Mouse (Mus musculus) liver, embryonic 14.5 days (tissue): Measurements from ENCODE around the gene Nhsl2. TPM values are rescaled to one million over a fixed set of nuclear protein-coding genes. Genes with fewer than 3 reads are reported as not detected.

ENCODE experiments used
- ATAC-seq: fragments of 200-750 bp; cut with Nextera tagmentation; 2 replicates; pipeline ENCODE4 v1.8.0; 2017; ENCODE audit warnings: moderate number of reproducible peaks, mild to moderate bottlenecking, moderate library complexity; ENCODE audit not compliant: insufficient read depth
- DNase-seq, 3 experiments: peaks; one replicate each; pipeline ENCODE4 v3.0.0-alpha.2; 2012 to 2013; ENCODE audit warnings: low read depth in 3 of 3, low spot score in 3 of 3
- H3K27ac ChIP-seq: fragments of 300-500 bp; sonication (generic); 2 replicates; pipeline ENCODE4 v1.5.1; 2014; ENCODE audit warnings: moderate library complexity, mild to moderate bottlenecking, control low read depth, inconsistent platforms
- H3K27me3 ChIP-seq: fragments of 300-500 bp; sonication (generic); 2 replicates; pipeline ENCODE4 v1.6.1; 2014; ENCODE audit warnings: mild to moderate bottlenecking, low read length, moderate library complexity; ENCODE audit not compliant: control insufficient read depth, insufficient read depth
- H3K36me3 ChIP-seq: fragments of 300-500 bp; sonication (generic); replicated peaks from 2 replicates; pipeline ENCODE4 v1.6.1; 2014; ENCODE audit warnings: low read depth; ENCODE audit not compliant: control insufficient read depth, insufficient read depth
- H3K4me1 ChIP-seq, 2 experiments: fragments of 200-500 bp in 1 of 2; fragments of 300-500 bp in 1 of 2; sonication (generic) in 1 of 2; replicated peaks; 2 replicates each; pipeline ENCODE4 v1.6.1; 2012 to 2014; ENCODE audit warnings: antibody characterized with exemption in 1 of 2, inconsistent platforms in 1 of 2, low read length in 1 of 2; ENCODE audit not compliant: control insufficient read depth in 2 of 2, insufficient read depth in 2 of 2
- H3K4me2 ChIP-seq: fragments of 300-500 bp; sonication (generic); 2 replicates; pipeline ENCODE4 v1.6.1; 2014; ENCODE audit warnings: low read depth, mild to moderate bottlenecking, control low read depth, moderate library complexity
- H3K4me3 ChIP-seq, 2 experiments: fragments of 200-500 bp in 1 of 2; fragments of 300-500 bp in 1 of 2; sonication (generic) in 1 of 2; 2 replicates each; pipeline ENCODE4 v1.5.1; 2012 to 2014; ENCODE audit warnings: low read depth in 2 of 2, low read length in 2 of 2, mild to moderate bottlenecking in 2 of 2, control low read depth in 1 of 2, inconsistent platforms in 1 of 2, moderate library complexity in 1 of 2; ENCODE audit not compliant: insufficient read depth in 1 of 2
- H3K9ac ChIP-seq: fragments of 300-500 bp; sonication (generic); replicated peaks from 2 replicates; pipeline ENCODE4 v1.6.1; 2014; ENCODE audit warnings: mild to moderate bottlenecking, control low read depth, moderate library complexity
- H3K9me3 ChIP-seq: fragments of 300-500 bp; sonication (generic); 2 replicates; pipeline ENCODE4 v1.6.1; 2016; ENCODE audit warnings: low read length, mixed read lengths; ENCODE audit not compliant: control insufficient read depth
- CTCF ChIP-seq: IDR thresholded peaks from 2 replicates; pipeline ENCODE4 v1.5.1; 2016; ENCODE audit warnings: antibody characterized with exemption, low read depth, control low read depth
- EP300 ChIP-seq: IDR thresholded peaks from 2 replicates; pipeline ENCODE4 v1.6.1; 2016; ENCODE audit warnings: antibody characterized with exemption, low read depth
- WGBS: fragments of 180-500 bp; shearing (Covaris S2); extraction: QIAGEN DNeasy Blood & Tissue Kit; methylation state at CpG from one replicate; pipeline ENCODE4 v1.1.7; 2014; ENCODE audit not compliant: insufficient replicate concordance; 5-methylcytosine and 5-hydroxymethylcytosine counted together
- polyA plus RNA-seq, 2 experiments: library from polyadenylated mRNA; depleted of rRNA in 1 of 2; stranded (reverse) in 1 of 2; unstranded in 1 of 2; fragments of >200 nt; fragmentation: Nextera tagmentation in 1 of 2; extraction: Ambion mirVana in 1 of 2; gene quantifications; 2 replicates each; pipeline versions ENCODE4 v1.2.1 to v1.2.3; 2012 to 2014

Nhsl2 gene
- polyA plus RNA-seq, 2 experiments = 0.39 to 1.3 TPM

DNA sequence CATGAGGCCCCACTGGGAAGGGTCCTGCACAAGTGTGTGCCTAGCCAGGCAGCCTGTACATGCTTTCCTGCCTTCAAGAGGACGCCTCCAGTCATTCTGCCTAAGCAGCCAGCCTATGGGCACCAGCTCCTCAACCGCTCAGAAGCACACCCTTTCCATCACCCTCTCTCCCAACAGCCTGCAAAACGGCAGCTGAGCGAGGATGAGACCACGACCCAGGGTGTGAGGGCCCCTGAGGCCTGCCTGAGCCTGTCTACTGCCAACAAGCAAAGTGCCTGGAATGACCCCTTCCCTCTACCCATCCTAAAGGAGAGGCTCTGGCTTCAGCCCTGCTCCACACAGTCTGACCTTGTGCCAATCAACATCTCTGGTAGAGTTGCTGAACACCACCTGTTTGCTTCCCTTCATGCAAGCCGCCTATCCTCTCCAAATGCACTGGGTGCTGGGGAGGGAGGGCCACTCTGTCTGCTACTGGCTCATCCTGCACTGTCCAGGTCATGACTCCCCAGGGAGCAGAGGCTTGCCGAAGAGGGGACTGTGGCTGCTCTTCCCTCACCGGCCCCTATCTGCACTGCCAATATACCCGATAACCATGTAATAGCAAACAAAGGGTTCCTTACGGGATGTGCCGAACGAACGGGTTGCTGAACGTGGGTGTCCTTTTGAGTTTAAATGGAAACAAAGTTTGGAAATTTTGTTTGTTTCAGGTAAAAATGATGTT, 224.6 kb downstream of the Nhsl2 start:
- H3K4me2 ChIP-seq = no peak overlapping the region
- no peak for DNase-seq
- no peak for ATAC-seq
- H3K4me3 ChIP-seq = no peak overlapping the region
- no peaks in the 10 kb centered on the region for H3K9me3 ChIP-seq
- no peaks in the 10 kb centered on the region for H3K36me3 ChIP-seq
- H3K27ac ChIP-seq = no peak overlapping the region
- no peak overlapping the region for H3K9ac ChIP-seq
- H3K27me3 ChIP-seq = peaks cover 19% of the 10 kb centered on the region
- no peak for TF ChIP-seq CTCF
- no peak for TF ChIP-seq EP300
- H3K4me1 ChIP-seq = no peaks in the 10 kb centered on the region
- WGBS = 69% methylated on average over 14 of the region's 14 CpGs

DNA sequence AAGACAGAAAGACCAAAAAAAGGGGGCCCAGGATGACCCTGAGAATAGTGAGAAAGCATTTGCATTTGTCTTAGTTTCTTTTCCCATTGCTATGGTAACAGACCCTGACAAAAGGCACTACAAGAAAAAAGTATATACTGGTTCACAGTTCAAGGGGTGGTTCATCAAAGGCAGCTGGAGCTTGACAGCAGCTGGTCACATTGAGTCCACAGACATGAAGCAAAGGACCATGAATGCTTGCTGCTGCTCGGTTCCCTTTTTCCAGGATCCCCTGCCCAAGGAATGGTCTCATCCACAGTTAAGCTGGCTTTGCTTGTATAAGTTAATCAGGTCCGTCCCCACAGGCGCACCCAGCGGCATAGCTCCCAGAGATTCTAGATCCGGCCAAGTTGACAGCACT, 225.2 kb downstream of the Nhsl2 start:
- Histone ChIP-seq H3K27ac (no peak overlapping the region), H3K4me1 (no peaks in the 10 kb centered on the region), H3K36me3 (no peaks in the 10 kb centered on the region), H3K9ac (no peak overlapping the region), H3K4me2 (no peak overlapping the region), H3K4me3 (no peak overlapping the region), H3K27me3 (peaks cover 19% of the 10 kb centered on the region), H3K9me3 (no peaks in the 10 kb centered on the region)
- WGBS = 67% methylated on average over 5 of the region's 5 CpGs
- no peak for ATAC-seq
- DNase-seq = no peak
- TF ChIP-seq CTCF (no peak), EP300 (no peak)

DNA sequence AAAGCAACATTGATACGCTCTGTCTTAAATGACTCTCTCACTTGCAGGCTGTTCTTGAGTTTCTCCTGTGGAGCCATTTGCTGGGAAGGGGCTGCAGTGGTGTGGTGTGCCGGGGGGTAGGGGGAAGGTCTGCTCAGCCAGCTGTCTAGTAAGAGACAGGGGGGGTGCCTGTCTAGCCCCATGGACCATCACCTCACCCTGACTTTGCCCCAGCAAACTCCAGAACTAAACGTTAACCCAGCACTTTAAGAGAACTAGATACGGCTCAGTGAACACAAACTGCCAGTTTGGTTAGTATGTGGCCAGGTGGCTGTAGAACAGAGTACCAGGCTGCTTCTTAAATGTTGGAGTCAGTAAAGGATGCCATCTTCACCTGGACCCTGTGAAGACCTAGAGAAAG, 226.0 kb downstream of the Nhsl2 start:
- DNase-seq (no peak), ATAC-seq (no peak)
- Histone ChIP-seq H3K9ac (no peak overlapping the region), H3K4me2 (no peak overlapping the region), H3K36me3 (no peaks in the 10 kb centered on the region), H3K4me1 (no peaks in the 10 kb centered on the region), H3K4me3 (no peak overlapping the region), H3K9me3 (no peaks in the 10 kb centered on the region), H3K27ac (no peak overlapping the region), H3K27me3 (peaks cover 16% of the 10 kb centered on the region)
- no peak for TF ChIP-seq CTCF
- TF ChIP-seq EP300 = no peak
- 75% methylated on average over 4 of the region's 4 CpGs for WGBS

DNA sequence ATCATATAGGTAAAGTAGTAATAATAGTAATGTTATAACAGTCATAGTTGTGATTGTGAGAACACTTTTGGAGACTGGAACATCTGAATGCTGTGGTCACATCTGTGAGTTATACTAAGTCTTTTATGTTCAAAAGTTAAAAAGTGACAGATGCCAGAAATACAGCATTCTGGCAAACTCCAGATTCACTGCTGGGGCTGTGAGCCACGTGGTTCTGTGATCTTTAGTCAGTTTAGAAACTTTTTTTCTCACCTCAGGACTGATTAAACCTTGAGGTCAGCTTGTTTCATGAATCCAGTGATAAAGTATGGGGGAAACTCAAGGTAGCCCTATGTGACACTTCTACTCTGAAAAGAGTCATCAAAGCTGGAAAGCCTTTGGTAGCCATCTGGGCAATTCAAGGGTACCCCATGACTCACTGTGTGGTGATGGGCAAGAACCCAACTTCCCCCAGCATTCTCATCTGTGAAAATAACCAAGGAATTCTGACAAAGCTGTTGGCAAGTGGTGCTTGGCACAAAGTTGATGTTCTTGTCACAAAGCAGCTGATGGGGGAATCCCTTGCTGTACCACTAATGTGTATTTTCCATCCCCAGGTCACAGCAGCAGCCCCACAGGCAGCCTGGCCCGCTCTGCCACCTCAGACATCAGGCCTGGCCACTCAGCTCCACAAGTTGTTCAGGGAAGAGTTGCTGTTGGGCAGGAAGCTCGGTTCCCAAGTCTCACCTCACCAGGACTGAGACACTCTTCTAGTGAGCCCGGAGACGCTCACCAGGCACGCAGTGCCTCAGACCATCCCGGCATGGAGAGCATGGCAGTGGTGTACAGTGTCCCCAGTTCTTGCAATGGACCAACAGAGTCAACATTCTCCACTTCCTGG, 227.9 kb downstream of the Nhsl2 start:
- TF ChIP-seq EP300 (no peak), CTCF (no peak)
- H3K36me3 ChIP-seq = no peaks in the 10 kb centered on the region
- WGBS = 65% methylated on average over 7 of the region's 7 CpGs

DNA sequence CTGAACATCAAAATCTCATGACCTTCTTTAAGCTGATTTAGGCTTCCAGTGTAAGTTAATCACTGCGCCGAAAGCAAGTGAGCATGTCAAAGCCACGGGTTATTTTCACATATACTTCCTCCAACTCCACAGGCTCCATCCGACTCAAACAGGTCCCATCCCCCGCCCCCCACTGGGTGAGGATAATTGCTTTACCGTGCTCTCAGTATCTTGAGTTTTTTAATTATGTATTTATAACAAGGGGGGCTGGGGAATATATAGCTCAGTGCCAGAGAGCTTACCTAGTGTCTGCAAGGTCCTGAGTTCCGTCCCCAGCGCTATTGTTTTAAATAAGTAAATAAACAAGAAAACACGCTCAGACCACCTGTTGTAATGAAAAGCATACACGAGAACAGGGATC, 231.9 kb downstream of the Nhsl2 start:
- no peak for ATAC-seq
- H3K27ac ChIP-seq = no peak overlapping the region
- H3K36me3 ChIP-seq = no peaks in the 10 kb centered on the region
- no peak overlapping the region for H3K9ac ChIP-seq
- H3K4me3 ChIP-seq = no peak overlapping the region
- H3K27me3 ChIP-seq = no peaks in the 10 kb centered on the region
- H3K9me3 ChIP-seq = no peaks in the 10 kb centered on the region
- no peak overlapping the region for H3K4me2 ChIP-seq
- TF ChIP-seq EP300 = no peak
- TF ChIP-seq CTCF = no peak
- 63% methylated on average over 10 of the region's 10 CpGs for WGBS
- H3K4me1 ChIP-seq = no peaks in the 10 kb centered on the region
- no peak for DNase-seq

More for the DNA sequence above, 227.9 kb downstream of the Nhsl2 start:
- Histone ChIP-seq H3K4me3 (no peak overlapping the region), H3K4me1 (no peaks in the 10 kb centered on the region), H3K27ac (no peak overlapping the region), H3K9me3 (no peaks in the 10 kb centered on the region), H3K9ac (no peak overlapping the region), H3K4me2 (no peak overlapping the region), H3K27me3 (peaks cover 2% of the 10 kb centered on the region; the same call in 1 of the 2 replicates)
- ATAC-seq (no peak), DNase-seq (no peak)
